Mouse (Mus musculus) CH12.LX (cell line): Measurements from ENCODE around the gene Gmds. TPM values are rescaled to one million over a fixed set of nuclear protein-coding genes. Genes with fewer than 3 reads are reported as not detected.

Experiments used
- DNase-seq: peaks from one replicate; pipeline ENCODE4 v3.0.0-alpha.2; 2013; ENCODE audit errors: extremely low read depth
- H3K27ac ChIP-seq: 2 replicates; pipeline ENCODE4 v1.5.1; 2012; ENCODE audit warnings: low read depth, mild to moderate bottlenecking, control low read depth, moderate library complexity; ENCODE audit not compliant: insufficient read depth
- H3K27me3 ChIP-seq: replicated peaks from 2 replicates; pipeline ENCODE3; 2012; ENCODE audit warnings: inconsistent platforms
- H3K36me3 ChIP-seq, 2 experiments: replicated peaks in 1 of 2; 2 replicates each; pipeline versions ENCODE3 to v1.6.1; 2012; ENCODE audit warnings: inconsistent platforms in 1 of 2, low read length in 1 of 2, mild to moderate bottlenecking in 1 of 2, mixed read lengths in 1 of 2, moderate library complexity in 1 of 2; ENCODE audit not compliant: control insufficient read depth in 1 of 2, insufficient read depth in 1 of 2
- H3K4me1 ChIP-seq, 2 experiments: 2 replicates each; pipeline ENCODE4 v1.6.1; 2012; ENCODE audit warnings: inconsistent platforms in 1 of 2, moderate library complexity in 1 of 2; ENCODE audit not compliant: insufficient read depth in 2 of 2, control insufficient read depth in 1 of 2
- H3K4me2 ChIP-seq: 2 replicates; pipeline ENCODE4 v1.6.1; 2012; ENCODE audit warnings: low read depth, mild to moderate bottlenecking, control low read depth; ENCODE audit not compliant: poor library complexity, insufficient read depth, severe bottlenecking
- H3K4me3 ChIP-seq, 3 experiments: fragments of 150-350 bp in 1 of 3; sonication (generic) in 1 of 3; replicated peaks in 1 of 3; 2 replicates each; pipeline versions ENCODE3 to v1.5.1; 2011 to 2012; ENCODE audit warnings: low read depth in 2 of 3, low read length in 2 of 3, mild to moderate bottlenecking in 2 of 3, moderate library complexity in 2 of 3, control low read depth in 1 of 3, improper control_type of control experiment in 1 of 3, inconsistent platforms in 1 of 3, mixed read lengths in 1 of 3; ENCODE audit not compliant: poor library complexity in 1 of 3
- H3K79me2 ChIP-seq: replicated peaks from 2 replicates; pipeline ENCODE4 v1.6.1; 2012; ENCODE audit warnings: mild to moderate bottlenecking, moderate library complexity; ENCODE audit not compliant: control insufficient read depth, poor library complexity, insufficient read depth, severe bottlenecking; ENCODE audit errors: extremely low read depth
- H3K9ac ChIP-seq: 2 replicates; pipeline ENCODE4 v1.6.1; 2012; ENCODE audit warnings: low read depth, mild to moderate bottlenecking, control low read depth, moderate library complexity; ENCODE audit not compliant: insufficient read depth
- H3K9me3 ChIP-seq: replicated peaks from 2 replicates; pipeline ENCODE3; 2012; ENCODE audit warnings: low read length, inconsistent platforms, mixed read lengths
- BHLHE40 ChIP-seq: IDR thresholded peaks from 2 replicates; pipeline ENCODE4 v1.6.1; 2011; ENCODE audit warnings: mild to moderate bottlenecking, low read depth, low read length, improper control_type of control experiment
- CHD1 ChIP-seq: IDR thresholded peaks from 2 replicates; pipeline ENCODE4 v1.6.1; 2012; ENCODE audit warnings: low read depth, low read length, improper control_type of control experiment, inconsistent platforms
- CHD2 ChIP-seq: IDR thresholded peaks from 2 replicates; pipeline ENCODE4 v1.6.1; 2011; ENCODE audit warnings: low read length, improper control_type of control experiment
- CTCF ChIP-seq, 2 experiments: IDR thresholded peaks in 1 of 2; conservative IDR thresholded peaks in 1 of 2; 2 replicates each; pipeline ENCODE4 v1.5.1; 2011 to 2012; ENCODE audit warnings: low read depth in 2 of 2, low read length in 2 of 2, improper control_type of control experiment in 1 of 2, inconsistent platforms in 1 of 2, mild to moderate bottlenecking in 1 of 2, moderate library complexity in 1 of 2
- ELF1 ChIP-seq: IDR thresholded peaks from 2 replicates; pipeline ENCODE4 v1.6.1; 2014; ENCODE audit warnings: low read depth, mild to moderate bottlenecking, inconsistent platforms, low read length, improper control_type of control experiment
- EP300 ChIP-seq: IDR thresholded peaks from 2 replicates; pipeline ENCODE4 v1.6.1; 2011; ENCODE audit warnings: low read length, improper control_type of control experiment
- JUND ChIP-seq: conservative IDR thresholded peaks from 2 replicates; pipeline ENCODE4 v1.6.1; 2011; ENCODE audit warnings: low read depth, low read length, improper control_type of control experiment
- KAT2A ChIP-seq: IDR thresholded peaks from 2 replicates; pipeline ENCODE4 v1.6.1; 2012; ENCODE audit warnings: low read length, improper control_type of control experiment, inconsistent platforms; ENCODE audit not compliant: insufficient replicate concordance
- MAFK ChIP-seq: IDR thresholded peaks from 2 replicates; pipeline ENCODE4 v1.6.1; 2011; ENCODE audit warnings: low read length, improper control_type of control experiment; ENCODE audit not compliant: insufficient replicate concordance
- MEF2A ChIP-seq: IDR thresholded peaks from 2 replicates; pipeline ENCODE4 v1.6.1; 2014; ENCODE audit warnings: low read depth, mild to moderate bottlenecking, inconsistent platforms, low read length, improper control_type of control experiment, borderline replicate concordance
- MXI1 ChIP-seq: IDR thresholded peaks from 2 replicates; pipeline ENCODE4 v1.6.1; 2011; ENCODE audit warnings: mild to moderate bottlenecking, low read depth, low read length, improper control_type of control experiment
- MYC ChIP-seq: IDR thresholded peaks from 2 replicates; pipeline ENCODE4 v1.6.1; 2011; ENCODE audit warnings: low read depth, mild to moderate bottlenecking, improper control_type of control experiment, low read length
- NELFE ChIP-seq: IDR thresholded peaks from 2 replicates; pipeline ENCODE4 v1.6.1; 2011; ENCODE audit warnings: low read depth, low read length, improper control_type of control experiment
- POLR2A ChIP-seq: IDR thresholded peaks from 2 replicates; pipeline ENCODE4 v1.6.1; 2011; ENCODE audit warnings: low read depth, mild to moderate bottlenecking, improper control_type of control experiment, low read length
- RCOR1 ChIP-seq: conservative IDR thresholded peaks from 2 replicates; pipeline ENCODE4 v1.6.1; 2012; ENCODE audit warnings: low read depth, mild to moderate bottlenecking, inconsistent platforms, low read length, improper control_type of control experiment
- SIN3A ChIP-seq: IDR thresholded peaks from 2 replicates; pipeline ENCODE4 v1.6.1; 2012; ENCODE audit warnings: low read length, improper control_type of control experiment, inconsistent platforms
- SMC3 ChIP-seq: IDR thresholded peaks from 2 replicates; pipeline ENCODE4 v1.6.1; 2011; ENCODE audit warnings: low read depth, low read length, improper control_type of control experiment
- TBP ChIP-seq: conservative IDR thresholded peaks from 2 replicates; pipeline ENCODE4 v1.6.1; 2011; ENCODE audit warnings: low read depth, low read length, improper control_type of control experiment
- ZMIZ1 ChIP-seq: IDR thresholded peaks from 2 replicates; pipeline ENCODE4 v1.6.1; 2012; ENCODE audit warnings: low read depth, mild to moderate bottlenecking, inconsistent platforms, low read length, improper control_type of control experiment
- dilution Hi-C: fragments of 300-500 bp; cut with MboI; formaldehyde crosslinking; loops from 2 replicates; pipeline ENCODE4 v1.14.3; 2020; ENCODE audit warnings: low sequenced_read_pairs; ENCODE audit not compliant: extremely low pct_unique_long_range_greater_than_20kb, extremely low pct_ligation_motif_present
- in situ Hi-C: fragments of 300-500 bp; cut with MboI; formaldehyde crosslinking; loops from 3 replicates; pipeline ENCODE4 v1.14.3; 2019; ENCODE audit warnings: low sequenced_read_pairs, low pct_ligation_motif_present, low pct_unique_long_range_greater_than_20kb, mixed read lengths
- polyA plus RNA-seq: library from polyadenylated mRNA; unstranded; fragments of >175 nt; gene quantifications from 2 replicates; pipeline ENCODE4 v1.2.1, GENCODE M21; 2012; ENCODE audit warnings: low read depth; ENCODE audit not compliant: insufficient read length
- total RNA-seq, 2 experiments: library from RNA; depleted of rRNA; stranded (reverse); fragments of 300-350 nt in 1 of 2; fragments of >200 nt in 1 of 2; gene quantifications; 2 replicates each; pipeline ENCODE4 v1.2.3; 2012 to 2014

Gene Gmds
- total and polyA plus RNA-seq, 3 experiments, result 11.0 to 19.3 (median 15.1) TPM

DNA sequence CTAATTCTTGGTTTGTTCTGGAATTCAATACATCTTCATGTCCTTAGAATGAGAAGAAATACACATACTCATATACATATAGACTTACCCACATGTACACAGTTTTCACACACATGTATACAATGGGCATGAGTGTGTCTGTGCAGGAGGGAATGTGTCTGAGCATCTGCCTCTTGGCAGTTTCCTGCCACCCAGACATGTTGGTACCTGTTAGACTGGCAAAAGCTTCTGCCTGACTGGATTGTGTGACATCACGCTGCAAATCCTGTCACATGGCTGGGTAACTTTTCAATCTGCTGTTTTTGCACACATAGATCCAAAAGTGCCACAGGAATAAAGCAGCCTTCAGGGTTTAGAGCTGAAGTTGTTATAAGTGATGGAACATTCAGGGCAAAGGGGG, 465.3 kb downstream of the Gmds start:
- in situ Hi-C loops (no loop called here), dilution Hi-C loops (no loop called here)
- Histone ChIP-seq H3K9ac (no peak overlapping the region), H3K9me3 (no peaks in the 10 kb centered on the region), H3K27me3 (no peaks in the 10 kb centered on the region), H3K4me1 (peaks cover 0 to 4% of the 10 kb centered on the region in 2 experiments; a peak in 1 of 4 replicates), H3K36me3 (no peaks in the 10 kb centered on the region), H3K4me3 (no peak overlapping the region)
- DNase-seq, result no peak
- TF ChIP-seq CHD2 (no peak), KAT2A (no peak), CTCF (conservative IDR thresholded peaks at IDR 0.05 in 1 of 2, IDR thresholded peaks at IDR 0.05 in 1 of 2; ENCODE audit: low read depth in 2 of 2, low read length in 2 of 2) (no peak)
- TF ChIP-seq, all 38 proteins: peak for 0
- Histone ChIP-seq H3K27ac (no peak overlapping the region), H3K4me2 (no peak overlapping the region), H3K79me2 (no peaks in the 10 kb centered on the region)

DNA sequence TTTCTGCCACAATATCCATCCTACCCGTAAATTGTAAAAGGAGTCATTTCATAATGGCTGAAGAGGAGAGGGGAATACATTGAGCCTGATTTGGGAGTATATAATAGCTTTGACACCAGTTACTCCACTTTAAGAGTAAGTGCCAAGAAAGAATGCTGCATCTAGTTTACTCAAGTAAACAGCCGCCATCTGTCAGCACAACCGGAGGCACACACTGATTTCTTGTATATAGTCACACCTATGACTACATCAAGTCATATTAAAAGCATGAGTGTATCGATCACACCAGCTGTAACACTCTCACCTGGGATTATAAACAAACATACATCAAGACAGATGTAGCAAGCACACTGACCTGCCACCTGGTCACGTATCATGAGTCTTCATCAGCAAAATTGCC, 473.8 kb downstream of the Gmds start:
- dilution Hi-C loops, result no loop called here
- H3K27ac ChIP-seq, result no peak overlapping the region
- no peaks in the 10 kb centered on the region for H3K9me3 ChIP-seq
- no peak overlapping the region for H3K4me3 ChIP-seq
- no peak for DNase-seq
- no peak overlapping the region for H3K4me2 ChIP-seq
- H3K79me2 ChIP-seq, result no peaks in the 10 kb centered on the region
- in situ Hi-C loops, result no loop called here
- H3K9ac ChIP-seq, result no peak overlapping the region
- no peaks in the 10 kb centered on the region for H3K27me3 ChIP-seq
- no peaks in the 10 kb centered on the region for H3K4me1 ChIP-seq
- TF ChIP-seq MEF2A (no peak), CTCF (conservative IDR thresholded peaks at IDR 0.05 in 1 of 2, IDR thresholded peaks at IDR 0.05 in 1 of 2; ENCODE audit: low read depth in 2 of 2, low read length in 2 of 2) (no peak), TBP (no peak), EP300 (no peak)
- TF ChIP-seq, all 38 proteins: peak for 0
- H3K36me3 ChIP-seq, result no peaks in the 10 kb centered on the region

DNA sequence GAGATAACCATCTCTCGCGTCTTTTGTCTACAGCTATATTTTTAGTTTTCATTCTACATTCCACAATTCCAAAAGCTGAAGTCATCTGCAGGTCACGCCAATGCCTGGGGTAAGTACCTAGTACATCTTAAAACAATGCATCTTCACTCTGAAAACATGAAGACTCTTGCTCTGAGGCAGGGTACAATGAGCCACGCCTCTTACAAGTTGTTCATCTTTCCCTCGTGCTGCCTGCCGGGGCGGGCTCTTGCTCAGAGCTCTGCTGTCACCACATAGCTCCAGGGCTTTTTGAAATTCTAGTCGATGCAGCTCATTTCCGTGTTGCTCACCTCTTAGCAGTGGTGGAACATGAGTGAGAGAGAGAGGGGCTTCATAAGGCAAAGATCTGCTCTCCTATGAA, 475.1 kb downstream of the Gmds start:
- Histone ChIP-seq H3K9me3 (no peaks in the 10 kb centered on the region), H3K9ac (no peak overlapping the region), H3K27ac (no peak overlapping the region)
- no peak for TF ChIP-seq MYC
- TF ChIP-seq RCOR1, result no peak
- no peak for TF ChIP-seq CHD1
- no peak for TF ChIP-seq KAT2A
- no peak for TF ChIP-seq MAFK
- TF ChIP-seq POLR2A, result no peak
- TF ChIP-seq ELF1, result no peak
- TF ChIP-seq BHLHE40, result no peak
- no peak for TF ChIP-seq NELFE
- TF ChIP-seq ZMIZ1, result no peak
- TF ChIP-seq SIN3A, result no peak
- TF ChIP-seq JUND, result no peak
- no peak for TF ChIP-seq SMC3
- TF ChIP-seq MXI1, result no peak
- TF ChIP-seq, all 38 proteins: peak for 0
- no peaks in the 10 kb centered on the region for H3K79me2 ChIP-seq
- no peak for DNase-seq
- H3K4me3 ChIP-seq, result no peak overlapping the region
- H3K36me3 ChIP-seq, result no peaks in the 10 kb centered on the region
- no peaks in the 10 kb centered on the region for H3K4me1 ChIP-seq
- in situ Hi-C loops (no loop called here), dilution Hi-C loops (no loop called here)
- no peak overlapping the region for H3K4me2 ChIP-seq
- no peaks in the 10 kb centered on the region for H3K27me3 ChIP-seq
